Mouse (Mus musculus) neural tube, embryonic 14.5 days (tissue): Measurements from ENCODE around the gene Mlc1. TPM values are rescaled to one million over a fixed set of nuclear protein-coding genes. Genes with fewer than 3 reads are reported as not detected.

Experiments used
- ATAC-seq: fragments of 200-750 bp; cut with Nextera tagmentation; 2 replicates; pipeline ENCODE4 v1.8.0; 2017; ENCODE audit warnings: low read depth, mild to moderate bottlenecking, moderate TSS enrichment, moderate library complexity
- H3K27ac ChIP-seq: fragments of 300-500 bp; sonication (generic); 2 replicates; pipeline ENCODE4 v1.5.1; 2014; ENCODE audit warnings: low read depth, mild to moderate bottlenecking, control low read depth, low read length, moderate library complexity, mixed read lengths
- H3K27me3 ChIP-seq: fragments of 300-500 bp; sonication (generic); 2 replicates; pipeline ENCODE4 v1.6.1; 2014; ENCODE audit warnings: low read length; ENCODE audit not compliant: control insufficient read depth, insufficient read depth
- H3K36me3 ChIP-seq: fragments of 300-500 bp; sonication (generic); 2 replicates; pipeline ENCODE4 v1.6.1; 2014; ENCODE audit warnings: low read length, mixed read lengths; ENCODE audit not compliant: control insufficient read depth, insufficient read depth
- H3K4me1 ChIP-seq: fragments of 300-500 bp; sonication (generic); 2 replicates; pipeline ENCODE4 v1.6.1; 2014; ENCODE audit warnings: low read length; ENCODE audit not compliant: control insufficient read depth, insufficient read depth
- H3K4me2 ChIP-seq: fragments of 300-500 bp; sonication (generic); 2 replicates; pipeline ENCODE4 v1.6.1; 2014; ENCODE audit warnings: mild to moderate bottlenecking, low read depth, low read length, control low read depth
- H3K4me3 ChIP-seq: fragments of 300-500 bp; sonication (generic); 2 replicates; pipeline ENCODE4 v1.5.1; 2014; ENCODE audit warnings: low read depth, low read length, control low read depth, mixed read lengths
- H3K9ac ChIP-seq: fragments of 300-500 bp; sonication (generic); replicated peaks from 2 replicates; pipeline ENCODE4 v1.6.1; 2014; ENCODE audit warnings: low read depth, mild to moderate bottlenecking, control low read depth, low read length, mixed read lengths
- H3K9me3 ChIP-seq: fragments of 300-500 bp; sonication (generic); 2 replicates; pipeline ENCODE4 v1.6.1; 2016; ENCODE audit warnings: low read length; ENCODE audit not compliant: control insufficient read depth
- WGBS: fragments of 180-500 bp; shearing (Covaris S2); extraction: QIAGEN DNeasy Blood & Tissue Kit; methylation state at CpG from one replicate; pipeline ENCODE4 v1.1.7; 2014; 5-methylcytosine and 5-hydroxymethylcytosine counted together
- polyA plus RNA-seq: library from polyadenylated mRNA; unstranded; fragments of >200 nt; fragmentation: Nextera tagmentation; extraction: Ambion mirVana; gene quantifications from 2 replicates; pipeline ENCODE4 v1.2.1, GENCODE M21; 2014

Gene Mlc1
- polyA plus RNA-seq, 1 experiment from 2014 or later, result 17.5 TPM

DNA sequence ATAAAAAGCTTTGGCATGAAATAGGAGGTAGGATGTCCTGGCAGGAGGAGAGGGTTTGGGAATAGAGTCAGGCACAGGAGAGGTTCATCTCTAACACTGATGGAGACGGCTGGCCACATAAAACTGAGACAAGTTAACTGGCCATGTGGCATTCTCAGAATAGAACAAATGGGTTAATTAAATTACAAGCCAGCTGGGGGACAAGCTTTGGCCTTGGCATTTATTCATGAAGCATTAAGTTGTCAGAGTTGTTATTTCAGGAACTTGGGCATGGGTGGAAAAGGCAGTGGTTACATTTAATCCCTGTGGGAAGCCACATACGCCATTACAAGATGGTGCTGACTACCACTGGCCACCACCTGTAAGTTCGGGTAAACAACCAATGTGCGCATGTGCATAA is 27.6 kb downstream of the Mlc1 start:
- peaks cover 6% of the 10 kb centered on the region for H3K4me1 ChIP-seq
- H3K4me3 ChIP-seq, result no peak overlapping the region
- no peak overlapping the region for H3K4me2 ChIP-seq
- no peak for ATAC-seq
- no peaks in the 10 kb centered on the region for H3K9me3 ChIP-seq
- H3K36me3 ChIP-seq, result no peaks in the 10 kb centered on the region
- WGBS, result 74% methylated on average over 4 of the region's 4 CpGs
- H3K27ac ChIP-seq, result no peak overlapping the region
- no peak overlapping the region for H3K9ac ChIP-seq
- peaks cover 7% of the 10 kb centered on the region; the same call in 1 of the 2 replicates for H3K27me3 ChIP-seq

DNA sequence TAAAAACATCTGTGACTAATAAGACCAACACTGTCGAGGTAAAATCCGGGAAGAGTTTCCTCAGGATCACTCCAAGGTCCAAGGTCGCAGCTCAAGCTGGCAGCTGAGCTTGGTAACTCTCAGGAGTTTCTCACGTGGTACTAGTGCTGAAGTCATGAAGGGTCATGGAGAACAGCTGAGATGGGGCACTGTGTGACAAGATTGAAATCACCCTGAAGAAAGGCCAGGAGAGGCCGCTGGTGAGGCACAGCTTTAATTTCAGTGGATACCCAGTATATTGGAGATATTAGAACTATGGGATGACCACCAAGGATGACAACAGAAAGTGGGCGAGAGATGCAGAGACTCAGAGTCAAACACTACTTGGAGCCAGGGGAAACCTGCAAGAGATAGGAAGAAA is 32.0 kb downstream of the Mlc1 start:
- WGBS, result 62% methylated on average over 6 of the region's 6 CpGs
- no peak overlapping the region for H3K27ac ChIP-seq
- H3K4me3 ChIP-seq, result no peak overlapping the region
- no peaks in the 10 kb centered on the region for H3K27me3 ChIP-seq
- H3K36me3 ChIP-seq, result no peaks in the 10 kb centered on the region
- no peaks in the 10 kb centered on the region for H3K9me3 ChIP-seq
- H3K4me2 ChIP-seq, result no peak overlapping the region
- H3K4me1 ChIP-seq, result no peaks in the 10 kb centered on the region
- ATAC-seq, result no peak
- no peak overlapping the region for H3K9ac ChIP-seq

DNA sequence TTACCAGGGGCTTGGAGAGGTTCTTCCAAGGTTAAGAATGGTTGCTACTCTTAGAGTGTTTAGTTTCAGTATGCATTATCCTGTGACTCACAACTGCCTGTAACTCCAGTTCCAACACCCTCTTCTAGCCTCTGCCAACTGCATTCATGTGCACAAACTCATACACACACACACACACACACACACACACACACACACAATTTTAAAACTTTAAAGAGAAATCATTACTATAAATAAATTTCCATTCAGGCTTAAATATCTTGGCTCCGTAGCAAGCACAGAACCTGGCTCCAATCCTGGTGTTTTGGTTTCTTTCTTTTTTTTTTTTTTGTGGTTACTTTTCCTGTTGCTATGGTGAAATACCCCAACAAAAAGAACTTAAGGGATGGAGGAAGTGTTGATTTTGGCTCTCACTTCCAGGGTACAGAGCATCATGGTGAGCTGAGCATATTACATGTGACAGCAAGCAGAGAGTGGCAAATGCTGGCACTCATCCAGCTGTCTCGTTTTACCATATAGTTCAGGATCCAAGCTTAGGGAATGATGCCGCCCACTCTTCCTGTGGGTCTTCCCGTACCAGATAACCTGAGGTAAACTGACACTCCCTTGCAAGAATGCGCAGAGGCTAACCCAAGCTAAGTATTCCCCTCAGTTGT is 34.8 kb downstream of the Mlc1 start:
- Histone ChIP-seq H3K9ac (no peak overlapping the region), H3K4me2 (no peak overlapping the region), H3K27ac (no peak overlapping the region), H3K27me3 (no peaks in the 10 kb centered on the region), H3K4me3 (no peak overlapping the region), H3K4me1 (no peaks in the 10 kb centered on the region), H3K9me3 (no peaks in the 10 kb centered on the region), H3K36me3 (no peaks in the 10 kb centered on the region)
- 83% methylated on average over 5 of the region's 5 CpGs for WGBS
- no peak for ATAC-seq

DNA sequence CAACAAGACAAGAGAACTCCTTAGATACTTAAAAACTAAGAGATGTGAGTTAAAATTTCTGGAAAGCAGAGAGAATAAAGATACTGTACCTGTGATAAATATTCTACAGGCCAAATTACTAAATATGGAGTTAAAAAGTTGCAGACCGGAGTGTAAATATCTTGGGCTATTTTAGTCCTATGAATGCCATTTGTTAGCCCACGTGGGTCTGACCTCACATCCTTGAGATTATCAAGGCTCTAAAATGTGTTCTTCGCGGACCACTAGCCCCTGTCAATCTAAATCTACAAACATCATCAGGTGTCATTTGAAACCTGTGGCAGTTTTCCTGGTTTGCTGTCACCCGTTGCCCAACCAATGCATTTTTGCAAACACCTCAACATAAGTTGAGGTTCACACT is 36.0 kb downstream of the Mlc1 start:
- Histone ChIP-seq H3K4me2 (no peak overlapping the region), H3K27ac (no peak overlapping the region), H3K9me3 (no peaks in the 10 kb centered on the region), H3K27me3 (no peaks in the 10 kb centered on the region), H3K4me3 (no peak overlapping the region), H3K36me3 (no peaks in the 10 kb centered on the region), H3K4me1 (no peaks in the 10 kb centered on the region), H3K9ac (no peak overlapping the region)
- no peak for ATAC-seq
- 90% methylated on average over 5 of the region's 5 CpGs for WGBS

DNA sequence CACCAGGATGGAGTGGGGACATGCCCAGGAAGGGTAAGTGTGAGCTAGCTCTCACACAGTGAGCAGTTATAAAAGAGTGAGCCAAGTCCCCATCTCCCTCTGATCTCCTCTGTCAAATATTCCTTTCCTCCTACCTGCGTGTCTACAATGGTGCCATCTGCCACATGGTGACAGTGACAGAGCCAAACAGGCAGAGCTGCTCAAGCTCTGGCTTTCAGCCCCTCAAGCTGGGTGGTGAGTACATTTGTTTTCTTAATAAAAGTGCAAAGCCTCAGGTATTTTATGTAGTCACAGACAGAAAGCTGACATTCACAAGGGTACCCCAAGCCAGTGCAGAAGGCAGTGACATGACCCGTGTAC is 41.5 kb downstream of the Mlc1 start:
- Histone ChIP-seq H3K36me3 (no peaks in the 10 kb centered on the region), H3K9ac (no peak overlapping the region), H3K4me2 (no peak overlapping the region), H3K9me3 (no peaks in the 10 kb centered on the region), H3K27ac (no peak overlapping the region), H3K27me3 (no peaks in the 10 kb centered on the region), H3K4me1 (no peaks in the 10 kb centered on the region), H3K4me3 (no peak overlapping the region)
- no peak for ATAC-seq
- 83% methylated on average over 2 of the region's 2 CpGs for WGBS

DNA sequence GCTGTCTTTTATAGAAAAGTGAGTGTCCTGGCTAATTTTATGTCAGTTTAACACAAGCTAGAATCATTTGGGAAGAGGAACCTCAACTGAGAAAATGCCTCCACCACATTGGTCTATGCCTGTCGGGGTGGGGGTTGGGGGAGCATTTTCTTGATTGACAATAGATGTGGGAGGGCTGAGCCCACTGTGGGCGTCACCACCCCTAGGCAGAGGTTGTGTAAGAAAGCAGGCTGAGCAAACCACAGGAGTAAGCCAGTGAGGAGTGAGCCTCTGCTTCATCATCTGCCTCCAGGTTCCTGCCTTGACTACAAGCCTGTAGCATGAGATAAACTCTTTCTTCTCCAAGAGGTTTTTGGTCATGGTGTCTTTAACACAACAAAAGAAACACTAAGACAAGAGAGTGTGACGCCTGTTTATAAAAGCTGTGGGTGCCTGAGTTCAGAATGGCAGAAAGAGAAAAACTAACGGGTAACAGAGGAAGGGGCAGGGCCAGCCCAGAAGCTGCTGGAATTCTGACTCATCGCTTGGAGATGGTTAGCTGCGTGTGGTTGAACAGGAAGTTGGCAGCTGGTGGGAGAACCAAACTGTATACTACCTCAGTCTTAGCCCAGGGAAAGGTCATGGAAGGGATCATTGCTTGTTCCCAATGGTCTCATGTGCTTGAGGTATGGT is 42.1 kb downstream of the Mlc1 start:
- H3K9me3 ChIP-seq, result no peaks in the 10 kb centered on the region
- H3K4me1 ChIP-seq, result no peaks in the 10 kb centered on the region
- no peak overlapping the region for H3K4me2 ChIP-seq
- no peak for ATAC-seq
- no peaks in the 10 kb centered on the region for H3K36me3 ChIP-seq
- no peak overlapping the region for H3K27ac ChIP-seq
- no peak overlapping the region for H3K9ac ChIP-seq
- no peaks in the 10 kb centered on the region for H3K27me3 ChIP-seq
- no peak overlapping the region for H3K4me3 ChIP-seq
- 67% methylated on average over 6 of the region's 6 CpGs for WGBS

DNA sequence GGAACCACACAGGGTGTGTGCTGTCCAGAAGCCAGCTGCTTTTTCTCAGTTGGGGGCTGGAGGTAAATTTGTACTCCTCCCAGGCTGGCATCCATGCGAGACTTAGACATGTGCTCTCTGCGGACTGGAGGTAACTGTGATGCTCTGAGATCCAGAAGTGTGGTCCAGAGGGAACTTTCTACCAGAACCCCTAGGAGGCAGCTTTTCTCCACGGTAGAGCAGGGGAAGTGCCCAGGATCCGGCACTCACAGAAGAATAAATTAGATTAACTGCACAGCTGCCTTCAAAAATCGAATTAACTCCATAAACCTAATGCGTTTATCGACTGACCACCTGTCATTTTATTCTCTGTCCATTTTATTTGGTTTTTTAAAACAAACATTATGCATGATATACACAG is 44.7 kb downstream of the Mlc1 start:
- Histone ChIP-seq H3K9me3 (no peaks in the 10 kb centered on the region), H3K27ac (no peak overlapping the region), H3K9ac (no peak overlapping the region), H3K4me1 (no peaks in the 10 kb centered on the region), H3K36me3 (no peaks in the 10 kb centered on the region), H3K4me2 (no peak overlapping the region), H3K4me3 (no peak overlapping the region), H3K27me3 (no peaks in the 10 kb centered on the region)
- ATAC-seq, result no peak
- WGBS, result 61% methylated on average over 7 of the region's 7 CpGs

DNA sequence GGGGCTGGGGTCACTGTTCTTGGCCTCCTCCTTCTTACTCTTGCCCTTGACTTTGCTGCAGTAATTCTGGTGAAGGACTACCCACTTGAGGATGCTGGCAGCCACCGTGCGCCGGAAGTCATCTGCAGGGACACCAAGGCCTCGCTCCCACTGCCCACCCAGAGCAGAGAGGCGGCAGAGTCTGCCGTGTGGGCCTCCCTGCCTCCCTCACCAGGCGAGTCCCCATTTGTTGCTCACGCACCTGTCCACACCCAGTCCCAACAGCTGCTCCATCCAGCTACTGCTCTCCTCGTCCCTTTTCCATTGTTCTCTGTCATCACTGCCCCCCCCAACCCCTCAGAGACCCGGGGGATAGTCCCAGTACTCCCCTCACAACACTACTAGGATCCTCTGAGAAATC is 46.1 kb downstream of the Mlc1 start:
- H3K4me3 ChIP-seq, result no peak overlapping the region
- no peak for ATAC-seq
- H3K36me3 ChIP-seq, result no peaks in the 10 kb centered on the region
- no peak overlapping the region for H3K9ac ChIP-seq
- no peaks in the 10 kb centered on the region for H3K27me3 ChIP-seq
- H3K4me1 ChIP-seq, result no peaks in the 10 kb centered on the region
- no peak overlapping the region for H3K4me2 ChIP-seq
- H3K9me3 ChIP-seq, result no peaks in the 10 kb centered on the region
- no peak overlapping the region for H3K27ac ChIP-seq
- WGBS, result 89% methylated on average over 9 of the region's 10 CpGs

DNA sequence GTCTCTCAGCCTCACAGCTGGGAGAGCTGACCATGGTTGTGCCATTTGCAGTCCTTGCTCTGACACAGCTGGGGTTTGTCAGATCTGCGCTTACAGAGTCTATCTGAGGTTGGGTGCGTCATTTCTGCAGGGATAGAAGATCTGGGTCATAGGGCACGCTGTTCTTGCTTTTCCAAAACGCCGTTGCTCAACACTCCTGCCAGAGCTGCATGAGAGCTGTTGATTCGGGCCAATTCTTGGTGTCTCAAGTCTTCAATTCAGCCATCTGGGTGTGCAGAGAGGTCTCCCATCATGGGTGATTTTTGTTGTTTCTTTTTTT is 56.9 kb downstream of the Mlc1 start:
- Histone ChIP-seq H3K27me3 (no peaks in the 10 kb centered on the region), H3K9me3 (no peaks in the 10 kb centered on the region), H3K4me1 (no peaks in the 10 kb centered on the region), H3K27ac (no peak overlapping the region), H3K9ac (no peak overlapping the region), H3K36me3 (no peaks in the 10 kb centered on the region), H3K4me2 (no peak overlapping the region), H3K4me3 (no peak overlapping the region)
- 81% methylated on average over 6 of the region's 6 CpGs for WGBS
- no peak for ATAC-seq
